Mouse (Mus musculus) liver, embryonic 14.5 days (tissue): ENCODE measurements around the gene Lrriq4. TPM values are rescaled to one million over a fixed set of nuclear protein-coding genes. Genes with fewer than 3 reads are reported as not detected.

Experiments used
- ATAC-seq: fragments of 200-750 bp; cut with Nextera tagmentation; 2 replicates; pipeline ENCODE4 v1.8.0; 2017; ENCODE audit warnings: moderate number of reproducible peaks, mild to moderate bottlenecking, moderate library complexity; ENCODE audit not compliant: insufficient read depth
- DNase-seq, 3 experiments: peaks; one replicate each; pipeline ENCODE4 v3.0.0-alpha.2; 2012 to 2013; ENCODE audit warnings: low read depth in 3 of 3, low spot score in 3 of 3
- H3K27ac ChIP-seq: fragments of 300-500 bp; sonication (generic); 2 replicates; pipeline ENCODE4 v1.5.1; 2014; ENCODE audit warnings: moderate library complexity, mild to moderate bottlenecking, control low read depth, inconsistent platforms
- H3K27me3 ChIP-seq: fragments of 300-500 bp; sonication (generic); 2 replicates; pipeline ENCODE4 v1.6.1; 2014; ENCODE audit warnings: mild to moderate bottlenecking, low read length, moderate library complexity; ENCODE audit not compliant: control insufficient read depth, insufficient read depth
- H3K36me3 ChIP-seq: fragments of 300-500 bp; sonication (generic); replicated peaks from 2 replicates; pipeline ENCODE4 v1.6.1; 2014; ENCODE audit warnings: low read depth; ENCODE audit not compliant: control insufficient read depth, insufficient read depth
- H3K4me1 ChIP-seq, 2 experiments: fragments of 200-500 bp in 1 of 2; fragments of 300-500 bp in 1 of 2; sonication (generic) in 1 of 2; replicated peaks; 2 replicates each; pipeline ENCODE4 v1.6.1; 2012 to 2014; ENCODE audit warnings: antibody characterized with exemption in 1 of 2, inconsistent platforms in 1 of 2, low read length in 1 of 2; ENCODE audit not compliant: control insufficient read depth in 2 of 2, insufficient read depth in 2 of 2
- H3K4me2 ChIP-seq: fragments of 300-500 bp; sonication (generic); 2 replicates; pipeline ENCODE4 v1.6.1; 2014; ENCODE audit warnings: low read depth, mild to moderate bottlenecking, control low read depth, moderate library complexity
- H3K4me3 ChIP-seq, 2 experiments: fragments of 200-500 bp in 1 of 2; fragments of 300-500 bp in 1 of 2; sonication (generic) in 1 of 2; 2 replicates each; pipeline ENCODE4 v1.5.1; 2012 to 2014; ENCODE audit warnings: low read depth in 2 of 2, low read length in 2 of 2, mild to moderate bottlenecking in 2 of 2, control low read depth in 1 of 2, inconsistent platforms in 1 of 2, moderate library complexity in 1 of 2; ENCODE audit not compliant: insufficient read depth in 1 of 2
- H3K9ac ChIP-seq: fragments of 300-500 bp; sonication (generic); replicated peaks from 2 replicates; pipeline ENCODE4 v1.6.1; 2014; ENCODE audit warnings: mild to moderate bottlenecking, control low read depth, moderate library complexity
- H3K9me3 ChIP-seq: fragments of 300-500 bp; sonication (generic); 2 replicates; pipeline ENCODE4 v1.6.1; 2016; ENCODE audit warnings: low read length, mixed read lengths; ENCODE audit not compliant: control insufficient read depth
- CTCF ChIP-seq: IDR thresholded peaks from 2 replicates; pipeline ENCODE4 v1.5.1; 2016; ENCODE audit warnings: antibody characterized with exemption, low read depth, control low read depth
- EP300 ChIP-seq: IDR thresholded peaks from 2 replicates; pipeline ENCODE4 v1.6.1; 2016; ENCODE audit warnings: antibody characterized with exemption, low read depth
- WGBS: fragments of 180-500 bp; shearing (Covaris S2); extraction: QIAGEN DNeasy Blood & Tissue Kit; methylation state at CpG from one replicate; pipeline ENCODE4 v1.1.7; 2014; ENCODE audit not compliant: insufficient replicate concordance; 5-methylcytosine and 5-hydroxymethylcytosine counted together
- polyA plus RNA-seq, 2 experiments: library from polyadenylated mRNA; depleted of rRNA in 1 of 2; stranded (reverse) in 1 of 2; unstranded in 1 of 2; fragments of >200 nt; fragmentation: Nextera tagmentation in 1 of 2; extraction: Ambion mirVana in 1 of 2; gene quantifications; 2 replicates each; pipeline versions ENCODE4 v1.2.1 to v1.2.3; 2012 to 2014

The Lrriq4 gene
- polyA plus RNA-seq, 2 experiments, result not detected

GRCm38 (mm10) chr3:30655937-30656336 lies 11.6 kb downstream of the Lrriq4 start:
- H3K4me1 ChIP-seq, result no peaks in the 10 kb centered on the region
- no peak overlapping the region for H3K27ac ChIP-seq
- H3K27me3 ChIP-seq, result peaks cover 8% of the 10 kb centered on the region
- no peak for ATAC-seq
- H3K4me3 ChIP-seq, result no peak overlapping the region
- TF ChIP-seq EP300, result no peak
- no peak for TF ChIP-seq CTCF
- no peak for DNase-seq
- no peaks in the 10 kb centered on the region for H3K36me3 ChIP-seq
- 47% methylated on average over 5 of the region's 5 CpGs for WGBS
- no peaks in the 10 kb centered on the region for H3K9me3 ChIP-seq
- H3K4me2 ChIP-seq, result no peak overlapping the region
- no peak overlapping the region for H3K9ac ChIP-seq

- Histone ChIP-seq H3K4me2 (no peak overlapping the region), H3K4me3 (no peak overlapping the region), H3K9ac (no peak overlapping the region), H3K27me3 (no peaks in the 10 kb centered on the region), H3K36me3 (no peaks in the 10 kb centered on the region), H3K27ac (no peak overlapping the region), H3K9me3 (no peaks in the 10 kb centered on the region), H3K4me1 (no peaks in the 10 kb centered on the region)
- no peak for DNase-seq
- ATAC-seq, result no peak
- TF ChIP-seq CTCF (no peak), EP300 (no peak)
- WGBS, result 64% methylated on average over 9 of the region's 9 CpGs
Observed at GRCm38 (mm10) chr3:30658486-30658885, 14.2 kb downstream of the Lrriq4 start.

- WGBS, result 10% methylated on average over 6 of the region's 6 CpGs
- H3K27me3 ChIP-seq, result no peaks in the 10 kb centered on the region
- H3K9me3 ChIP-seq, result no peaks in the 10 kb centered on the region
- H3K4me1 ChIP-seq, result no peaks in the 10 kb centered on the region; a peak in 1 of 4 replicates
- no peak for TF ChIP-seq CTCF
- TF ChIP-seq EP300, result no peak
- H3K27ac ChIP-seq, result no peak overlapping the region
- ATAC-seq, result no peak
- DNase-seq, result no peak
- H3K4me2 ChIP-seq, result no peak overlapping the region
- H3K9ac ChIP-seq, result no peak overlapping the region
- H3K36me3 ChIP-seq, result no peaks in the 10 kb centered on the region
- H3K4me3 ChIP-seq, result no peak overlapping the region
Observed at GRCm38 (mm10) chr3:30683190-30683589, 38.9 kb downstream of the Lrriq4 start.

- TF ChIP-seq EP300, result no peak
- no peak for TF ChIP-seq CTCF
- H3K9ac ChIP-seq, result no peak overlapping the region
- no peaks in the 10 kb centered on the region for H3K9me3 ChIP-seq
- WGBS, result 50% methylated on average over 3 of the region's 3 CpGs
- no peaks in the 10 kb centered on the region for H3K27me3 ChIP-seq
- H3K4me1 ChIP-seq, result no peaks in the 10 kb centered on the region; a peak in 1 of 4 replicates
- no peak for DNase-seq
- H3K4me2 ChIP-seq, result no peak overlapping the region
- H3K36me3 ChIP-seq, result no peaks in the 10 kb centered on the region
- H3K27ac ChIP-seq, result no peak overlapping the region
- H3K4me3 ChIP-seq, result no peak overlapping the region
- ATAC-seq, result no peak
Observed at GRCm38 (mm10) chr3:30687216-30687615, 42.9 kb downstream of the Lrriq4 start.

- no peak overlapping the region for H3K9ac ChIP-seq
- ATAC-seq, result no peak
- WGBS, result 36% methylated on average over 7 of the region's 7 CpGs
Observed at GRCm38 (mm10) chr3:30690976-30691375, 46.7 kb downstream of the Lrriq4 start.

More at GRCm38 (mm10) chr3:30690976-30691375, 46.7 kb downstream of the Lrriq4 start:
- Histone ChIP-seq H3K4me3 (no peak overlapping the region), H3K36me3 (no peaks in the 10 kb centered on the region), H3K27ac (no peak overlapping the region), H3K27me3 (no peaks in the 10 kb centered on the region), H3K9me3 (no peaks in the 10 kb centered on the region), H3K4me1 (no peaks in the 10 kb centered on the region), H3K4me2 (no peak overlapping the region)
- no peak for DNase-seq
- TF ChIP-seq CTCF (no peak), EP300 (no peak)
